Mouse (Mus musculus) forebrain, embryonic 11.5 days (tissue): ENCODE data around the gene Sod2. TPM values are rescaled to one million over a fixed set of nuclear protein-coding genes. Genes with fewer than 3 reads are reported as not detected.
"Not testable (repeated sequence)": the region's sequence is repeated elsewhere in the genome, so short reads cannot be mapped to it uniquely, and the experiment has no call there.

Experiments used
- ATAC-seq: fragments of 200-750 bp; cut with Nextera tagmentation; replicated peaks from 2 replicates; pipeline ENCODE4 v1.8.0; 2017; ENCODE audit warnings: moderate TSS enrichment; ENCODE audit not compliant: low FRiP score
- DNase-seq: peaks from one replicate; pipeline ENCODE4 v3.0.0-alpha.2; 2017; ENCODE audit warnings: low spot score
- H3K27ac ChIP-seq: fragments of 300-500 bp; sonication (generic); 2 replicates; pipeline ENCODE4 v1.5.1; 2014; ENCODE audit warnings: low read depth, low read length
- H3K27me3 ChIP-seq: fragments of 300-500 bp; sonication (generic); 2 replicates; pipeline ENCODE4 v1.6.1; 2014; ENCODE audit warnings: mild to moderate bottlenecking, low read length, mixed read lengths; ENCODE audit not compliant: control insufficient read depth, insufficient read depth
- H3K36me3 ChIP-seq: fragments of 300-500 bp; sonication (generic); 2 replicates; pipeline ENCODE4 v1.6.1; 2014; ENCODE audit warnings: mild to moderate bottlenecking, low read length, moderate library complexity, mixed read lengths; ENCODE audit not compliant: control insufficient read depth, insufficient read depth
- H3K4me1 ChIP-seq: fragments of 300-500 bp; sonication (generic); replicated peaks from 2 replicates; pipeline ENCODE4 v1.6.1; 2014; ENCODE audit warnings: low read length, mixed read lengths; ENCODE audit not compliant: control insufficient read depth, insufficient read depth
- H3K4me2 ChIP-seq: fragments of 300-500 bp; sonication (generic); 2 replicates; pipeline ENCODE4 v1.6.1; 2014; ENCODE audit warnings: low read depth, mild to moderate bottlenecking, low read length, moderate library complexity, mixed read lengths; ENCODE audit not compliant: severe bottlenecking
- H3K4me3 ChIP-seq: fragments of 300-500 bp; sonication (generic); 2 replicates; pipeline ENCODE4 v1.5.1; 2014; ENCODE audit warnings: low read depth, low read length
- H3K9ac ChIP-seq: fragments of 300-500 bp; sonication (generic); 2 replicates; pipeline ENCODE4 v1.6.1; 2014; ENCODE audit warnings: low read length
- H3K9me3 ChIP-seq: fragments of 300-500 bp; sonication (generic); 2 replicates; pipeline ENCODE4 v1.6.1; 2016; ENCODE audit warnings: low read length, mixed read lengths; ENCODE audit not compliant: control insufficient read depth
- WGBS: fragments of 180-500 bp; shearing (Covaris S2); extraction: QIAGEN DNeasy Blood & Tissue Kit; methylation state at CpG from one replicate; pipeline ENCODE4 v1.1.7; 2014; 5-methylcytosine and 5-hydroxymethylcytosine counted together
- polyA plus RNA-seq: library from polyadenylated mRNA; unstranded; fragments of >200 nt; fragmentation: Nextera tagmentation; extraction: Ambion mirVana; gene quantifications from 2 replicates; pipeline ENCODE4 v1.2.1, GENCODE M21; 2014

The Sod2 gene
- polyA plus RNA-seq, result 107 and 115 TPM in 2 replicates

- H3K27me3 ChIP-seq, DNase-seq, H3K36me3 ChIP-seq, H3K9me3 ChIP-seq, H3K27ac ChIP-seq, ATAC-seq, H3K4me1 ChIP-seq: not testable (repeated sequence)
- peak within 1 kb of the TSS; percentile 67 for H3K9ac ChIP-seq
- WGBS, result 86% methylated on average over 2 of the region's 2 CpGs
- peak within 1 kb of the TSS; percentile 73 for H3K4me2 ChIP-seq
- peak within 1 kb of the TSS; percentile 77 for H3K4me3 ChIP-seq
Observed at GRCm38 (mm10) chr17:13006546-13006945, at the start of gene Sod2. Gene Sod2 (plus strand): TSS chr17:13006846.

- Histone ChIP-seq H3K4me3 (0 out of 2 replicates have a peak overlapping the region, but pooled peaks have one; percentile 15), H3K4me2 (peak overlapping the region; percentile 38; the same call in 1 of the 2 replicates)
- not testable (repeated sequence) for H3K36me3 ChIP-seq, H3K27ac ChIP-seq, H3K4me1 ChIP-seq, ATAC-seq, H3K9ac ChIP-seq, DNase-seq, H3K9me3 ChIP-seq, H3K27me3 ChIP-seq
- 50% methylated on average over 1 of the region's 2 CpGs for WGBS
Observed at GRCm38 (mm10) chr17:12959377-12959776, 47.3 kb upstream of the Sod2 start.

GRCm38 (mm10) chr17:12960331-12960873 is 46.2 kb upstream of the Sod2 start, which contains the start of gene Acat2:
Gene Acat2 (minus strand): TSS chr17:12960747.
- ATAC-seq (peak; percentile 99), DNase-seq (peak; percentile 94)
- peaks cover 5% of the 10 kb centered on the region; the same call in 1 of the 2 replicates for H3K4me1 ChIP-seq
- H3K9me3 ChIP-seq, result no peaks in the 10 kb centered on the region
- H3K27me3 ChIP-seq, result no peaks in the 10 kb centered on the region
- peak within 1 kb of the TSS; percentile 85 for H3K27ac ChIP-seq
- under 1% methylated on average over 42 of the region's 42 CpGs for WGBS
- peak within 1 kb of the TSS; percentile 58 for H3K9ac ChIP-seq
- H3K4me3 ChIP-seq, result peak within 1 kb of the TSS; percentile 62
- H3K4me2 ChIP-seq, result peak within 1 kb of the TSS; percentile 73
- peaks cover 4% of the 10 kb centered on the region; the same call in 1 of the 2 replicates for H3K36me3 ChIP-seq

- Histone ChIP-seq H3K4me3 (no peak overlapping the region), H3K27ac (no peak overlapping the region), H3K4me2 (no peak overlapping the region), H3K4me1 (peaks cover 5% of the 10 kb centered on the region; the same call in 1 of the 2 replicates), H3K36me3 (no peaks in the 10 kb centered on the region; the same call in 1 of the 2 replicates), H3K27me3 (no peaks in the 10 kb centered on the region), H3K9ac (no peak overlapping the region), H3K9me3 (no peaks in the 10 kb centered on the region)
- ATAC-seq (no peak), DNase-seq (no peak)
- WGBS, result 85% methylated on average over 3 of the region's 3 CpGs
Observed at GRCm38 (mm10) chr17:12963476-12963875, 43.2 kb upstream of the Sod2 start.

- no peaks in the 10 kb centered on the region for H3K4me1 ChIP-seq
- H3K36me3 ChIP-seq, result no peaks in the 10 kb centered on the region; the same call in 1 of the 2 replicates
- H3K27ac ChIP-seq, result no peak overlapping the region
- no peak overlapping the region for H3K4me3 ChIP-seq
- H3K27me3 ChIP-seq, result no peaks in the 10 kb centered on the region
- H3K9ac ChIP-seq, result no peak overlapping the region
- ATAC-seq, result no peak
- DNase-seq, result no peak
- WGBS, result 95% methylated on average over 2 of the region's 2 CpGs
- no peak overlapping the region for H3K4me2 ChIP-seq
- no peaks in the 10 kb centered on the region for H3K9me3 ChIP-seq
Observed at GRCm38 (mm10) chr17:12967173-12967572, 39.5 kb upstream of the Sod2 start.

- WGBS, result 89% methylated on average over 2 of the region's 2 CpGs
Observed at GRCm38 (mm10) chr17:12973851-12974250, 32.8 kb upstream of the Sod2 start.

GRCm38 (mm10) chr17:12978546-12978945 is 28.1 kb upstream of the Sod2 start:
- Histone ChIP-seq H3K36me3 (peaks cover 13% of the 10 kb centered on the region; the same call in 1 of the 2 replicates), H3K27me3 (no peaks in the 10 kb centered on the region), H3K4me1 (no peaks in the 10 kb centered on the region), H3K9me3 (no peaks in the 10 kb centered on the region), H3K9ac (no peak overlapping the region), H3K4me2 (no peak overlapping the region), H3K4me3 (no peak overlapping the region), H3K27ac (no peak overlapping the region)
- 100% methylated on average over 1 of the region's 1 CpGs for WGBS
- no peak for ATAC-seq
- no peak for DNase-seq

More at GRCm38 (mm10) chr17:12973851-12974250, 32.8 kb upstream of the Sod2 start:
- H3K4me2 ChIP-seq, result no peak overlapping the region
- no peak overlapping the region for H3K27ac ChIP-seq
- no peaks in the 10 kb centered on the region for H3K4me1 ChIP-seq
- ATAC-seq, result no peak
- no peak overlapping the region for H3K4me3 ChIP-seq
- no peak overlapping the region for H3K9ac ChIP-seq
- H3K9me3 ChIP-seq, result no peaks in the 10 kb centered on the region
- H3K27me3 ChIP-seq, result no peaks in the 10 kb centered on the region
- peaks cover 4% of the 10 kb centered on the region; the same call in 1 of the 2 replicates for H3K36me3 ChIP-seq
- DNase-seq, result no peak

DNA sequence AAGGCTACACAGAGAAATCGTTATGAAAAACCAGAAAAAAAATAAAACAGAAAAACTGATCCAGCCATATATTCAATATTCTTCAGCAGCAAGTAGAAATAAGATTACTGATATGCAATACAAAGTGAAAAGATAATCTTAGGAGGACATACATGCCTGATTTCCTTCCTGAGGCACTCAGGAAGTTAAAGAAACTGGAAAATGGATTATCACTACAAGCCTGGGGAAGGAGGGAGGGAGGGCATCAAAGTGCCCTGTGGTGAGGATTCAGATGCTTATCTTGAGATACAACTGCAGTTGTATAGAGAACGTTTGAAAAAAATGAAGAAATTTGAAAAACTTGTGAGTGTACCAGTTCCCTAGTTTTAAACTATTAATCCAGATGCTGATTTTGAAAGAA is 22.7 kb upstream of the Sod2 start:
- no peaks in the 10 kb centered on the region for H3K9me3 ChIP-seq
- H3K27ac ChIP-seq, result no peak overlapping the region
- H3K4me3 ChIP-seq, result no peak overlapping the region
- H3K27me3 ChIP-seq, result no peaks in the 10 kb centered on the region
- DNase-seq (no peak), ATAC-seq (no peak)
- H3K36me3 ChIP-seq, result peaks cover 8% of the 10 kb centered on the region; the same call in 1 of the 2 replicates
- no peak overlapping the region for H3K4me2 ChIP-seq
- H3K4me1 ChIP-seq, result no peaks in the 10 kb centered on the region
- WGBS, result 82% methylated on average over 2 of the region's 2 CpGs
- H3K9ac ChIP-seq, result no peak overlapping the region

DNA sequence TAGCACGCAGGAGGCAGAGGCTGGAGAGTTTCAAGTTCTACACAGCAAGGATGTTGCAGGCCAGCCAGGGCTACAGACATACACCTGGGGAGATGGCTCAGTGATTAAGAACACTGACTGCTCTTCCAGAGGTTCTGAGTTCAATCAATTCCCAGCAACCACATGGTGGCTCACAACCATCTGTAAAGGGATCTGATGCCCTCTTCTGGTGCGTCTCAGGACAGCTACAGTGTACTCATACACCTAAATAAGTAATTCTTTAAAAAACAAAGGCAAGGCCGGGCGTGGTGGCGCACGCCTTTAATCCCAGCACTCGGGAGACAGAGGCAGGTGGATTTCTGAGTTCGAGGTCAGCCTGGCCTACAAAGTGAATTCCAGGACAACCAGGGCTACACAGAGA is 18.6 kb upstream of the Sod2 start:
- H3K4me1 ChIP-seq, H3K9me3 ChIP-seq, H3K36me3 ChIP-seq, H3K4me2 ChIP-seq, ATAC-seq, H3K27me3 ChIP-seq, H3K9ac ChIP-seq, H3K4me3 ChIP-seq, DNase-seq, H3K27ac ChIP-seq: not testable (repeated sequence)
- 95% methylated on average over 8 of the region's 8 CpGs for WGBS
